Mouse (Mus musculus): ENCODE results near the gene Kcnip3.

The Kcnip3 gene

GRCm38 (mm10) chr2:127517081-127517480 lies 4.8 kb downstream of the Kcnip3 start:
- DNase-seq (ENCODE audit: low spot score): no peak

- DNase-seq (ENCODE audit: low spot score): no peak
Measured at GRCm38 (mm10) chr2:127514380-127515124, 7.3 kb downstream of the Kcnip3 start.

GRCm38 (mm10) chr2:127513244-127513643 lies 8.7 kb downstream of the Kcnip3 start:
- DNase-seq (ENCODE audit: low spot score): no peak

- peak; percentile 34 for DNase-seq (ENCODE audit: low spot score)
Measured at GRCm38 (mm10) chr2:127511426-127511825, 10.5 kb downstream of the Kcnip3 start.

- DNase-seq (ENCODE audit: low spot score): no peak
Measured at GRCm38 (mm10) chr2:127507967-127508660, 13.8 kb downstream of the Kcnip3 start.

GRCm38 (mm10) chr2:127507077-127507774 lies 14.7 kb downstream of the Kcnip3 start:
- peak; percentile 94 for DNase-seq (ENCODE audit: low spot score)

- no peak for DNase-seq (ENCODE audit: low spot score)
Measured at GRCm38 (mm10) chr2:127506131-127506632, 15.7 kb downstream of the Kcnip3 start.

- no peak for DNase-seq (ENCODE audit: low spot score)
Measured at GRCm38 (mm10) chr2:127505196-127505595, 16.7 kb downstream of the Kcnip3 start.

GRCm38 (mm10) chr2:127503751-127504549 lies 17.9 kb downstream of the Kcnip3 start:
- no peak for DNase-seq (ENCODE audit: low spot score)

- peak; percentile 53 for DNase-seq (ENCODE audit: low spot score)
Measured at GRCm38 (mm10) chr2:127501061-127501460, 20.8 kb downstream of the Kcnip3 start.

GRCm38 (mm10) chr2:127498750-127499149 lies 23.1 kb downstream of the Kcnip3 start:
- DNase-seq (ENCODE audit: low spot score): no peak

- no peak for DNase-seq (ENCODE audit: low spot score)
Measured at GRCm38 (mm10) chr2:127496321-127496720, 25.6 kb downstream of the Kcnip3 start.

GRCm38 (mm10) chr2:127484476-127485170 lies 37.3 kb downstream of the Kcnip3 start:
- DNase-seq (ENCODE audit: low spot score): peak; percentile 81

- DNase-seq (ENCODE audit: low spot score): peak; percentile 19
Measured at GRCm38 (mm10) chr2:127483001-127483400, 38.9 kb downstream of the Kcnip3 start.

GRCm38 (mm10) chr2:127482533-127482911 lies 39.4 kb downstream of the Kcnip3 start:
- DNase-seq (ENCODE audit: low spot score): peak; percentile 79

GRCm38 (mm10) chr2:127481841-127482532 lies 39.9 kb downstream of the Kcnip3 start:
- peak; percentile 41 for DNase-seq (ENCODE audit: low spot score)

GRCm38 (mm10) chr2:127479763-127480162 lies 42.1 kb downstream of the Kcnip3 start:
- DNase-seq (ENCODE audit: low spot score): no peak

GRCm38 (mm10) chr2:127479210-127479609 lies 42.7 kb downstream of the Kcnip3 start:
- no peak for DNase-seq (ENCODE audit: low spot score)

GRCm38 (mm10) chr2:127472279-127472678 lies 49.6 kb downstream of the Kcnip3 start:
- DNase-seq (ENCODE audit: low spot score): no peak

GRCm38 (mm10) chr2:127471281-127471680 lies 50.6 kb downstream of the Kcnip3 start:
- no peak for DNase-seq (ENCODE audit: low spot score)

GRCm38 (mm10) chr2:127470661-127471060 lies 51.2 kb downstream of the Kcnip3 start:
- no peak for DNase-seq (ENCODE audit: low spot score)

Data from embryo, embryonic 10 days (tissue).